12 mouse cellular contexts compared by ENCODE assay signal in the genomic region with DNA sequence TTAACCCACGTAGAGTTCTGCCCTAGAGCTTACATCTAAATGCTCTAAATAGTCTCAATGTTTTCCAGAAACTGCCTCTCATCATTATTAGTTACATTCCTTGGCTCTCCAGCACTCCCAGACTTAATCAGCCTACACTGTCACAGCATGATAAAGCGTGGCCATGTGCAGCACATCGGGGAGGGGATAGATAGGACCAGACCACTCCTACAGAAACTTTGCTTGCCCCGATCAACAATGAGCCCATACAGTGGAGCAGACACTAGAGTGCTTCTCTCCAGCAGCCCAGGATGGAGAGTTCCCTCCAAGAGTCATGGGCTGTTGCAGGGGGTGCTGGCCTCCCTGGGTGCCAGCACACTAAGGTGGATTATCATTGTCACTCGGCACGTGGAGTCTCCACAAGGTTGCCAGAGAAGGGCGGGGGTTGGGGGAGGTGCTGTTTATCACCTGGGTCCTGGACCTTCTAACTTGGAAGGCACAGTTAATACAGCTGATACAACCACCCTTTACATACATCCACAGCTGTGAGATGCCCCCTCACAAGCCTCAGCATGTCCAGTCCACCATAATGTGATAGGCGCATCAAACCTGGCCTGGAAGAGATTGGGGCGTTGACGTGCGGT.
DNase-seq lines count a peak whose midpoint lies in the region; ATAC-seq and TF ChIP-seq lines count a peak whose summit lies in the region.
"Had no signal": no experiment of that assay in that cellular context is flagged by ENCODE, and none has a peak within 500 bp of the region (broad histone marks: within the 10 kb centered on the region; RNA-seq: fewer than 3 reads in every experiment).

No protein-coding gene starts in this region.

- no peak overlapping the region for H3K9ac ChIP-seq in embryonic facial prominence, embryonic 14.5 days (ENCODE audit: low read depth, low read length)
- no peak overlapping the region for H3K9ac ChIP-seq in heart, postnatal 0 days (replicated peaks; ENCODE audit: low read depth, low read length)
- no peak overlapping the region for H3K9ac ChIP-seq in liver, embryonic 16.5 days (ENCODE audit: low read depth, low read length)
- H3K9ac ChIP-seq: embryonic facial prominence, embryonic 13.5 days had no signal

- H3K4me3 ChIP-seq in embryonic facial prominence, embryonic 14.5 days (ENCODE audit: low read depth, low read length): no peak overlapping the region
- no peak overlapping the region for H3K4me3 ChIP-seq in embryonic facial prominence, embryonic 10.5 days
- no peak overlapping the region for H3K4me3 ChIP-seq in heart, postnatal 0 days (ENCODE audit: low read depth, low read length)
- no peak overlapping the region for H3K4me3 ChIP-seq in liver, embryonic 16.5 days (ENCODE audit: low read depth, low read length)
- H3K4me3 ChIP-seq: embryonic facial prominence, embryonic 13.5 days had no signal

- TF ChIP-seq EP300 in heart, postnatal 0 days (IDR thresholded peaks at IDR 0.05; ENCODE audit: low read depth): no peak

- WGBS in embryonic facial prominence, embryonic 14.5 days: 70% methylated on average over 11 of the region's 11 CpGs
- WGBS in embryonic facial prominence, embryonic 10.5 days: 78% methylated on average over 11 of the region's 11 CpGs
- 41% methylated on average over 11 of the region's 11 CpGs for WGBS in heart, postnatal 0 days
- 44% methylated on average over 11 of the region's 11 CpGs for WGBS in liver, embryonic 16.5 days (ENCODE audit: insufficient replicate concordance)

- no peaks in the 10 kb centered on the region for H3K36me3 ChIP-seq in embryonic facial prominence, embryonic 14.5 days (ENCODE audit: control insufficient read depth, insufficient read depth, low read length)
- no peaks in the 10 kb centered on the region for H3K36me3 ChIP-seq in embryonic facial prominence, embryonic 10.5 days (replicated peaks)
- H3K36me3 ChIP-seq in heart, postnatal 0 days (replicated peaks; ENCODE audit: control insufficient read depth, insufficient read depth, low read length): no peaks in the 10 kb centered on the region
- no peaks in the 10 kb centered on the region for H3K36me3 ChIP-seq in liver, embryonic 16.5 days (ENCODE audit: control insufficient read depth, insufficient read depth)
- H3K36me3 ChIP-seq: embryonic facial prominence, embryonic 13.5 days had no signal

- no peak for DNase-seq in embryonic facial prominence, embryonic 14.5 days (ENCODE audit: low spot score)
- DNase-seq in embryonic facial prominence, embryonic 10.5 days (ENCODE audit: low spot score): no peak
- no peak for DNase-seq in heart, postnatal 0 days (ENCODE audit: low spot score)
- no peak for DNase-seq in heart, postnatal 25 days (ENCODE audit: low spot score)
- peak; percentile 46 for DNase-seq in MN1 (ENCODE audit: low spot score)
- no peak for DNase-seq in thymus, postnatal 14 days
- no peak for DNase-seq in spleen, postnatal 10 days (ENCODE audit: low spot score in 2 of 2)
- DNase-seq: right cerebral cortex, postnatal 14 days had no signal

- ATAC-seq in embryonic facial prominence, embryonic 14.5 days (ENCODE audit: low read depth): peak; percentile 50; the same call in 1 of the 2 replicates
- ATAC-seq in heart, postnatal 0 days (ENCODE audit: insufficient read depth, low read depth): 0 out of 2 replicates have a peak, but pooled peaks have one; percentile 15
- peak; percentile 83 for ATAC-seq in liver, embryonic 16.5 days (ENCODE audit: low read depth)
- ATAC-seq: forebrain, embryonic 16.5 days; inflammation-experienced regulatory T-cells, adult 6 months had no signal

- no peak overlapping the region for H3K27ac ChIP-seq in embryonic facial prominence, embryonic 14.5 days (replicated peaks; ENCODE audit: low read depth, low read length)
- no peak overlapping the region for H3K27ac ChIP-seq in embryonic facial prominence, embryonic 10.5 days (replicated peaks)
- peak overlapping the region; percentile 62 for H3K27ac ChIP-seq in heart, postnatal 0 days (ENCODE audit: low read depth)
- H3K27ac ChIP-seq in liver, embryonic 16.5 days (ENCODE audit: low read length): no peak overlapping the region
- H3K27ac ChIP-seq: embryonic facial prominence, embryonic 13.5 days had no signal

- no peaks in the 10 kb centered on the region for H3K9me3 ChIP-seq in embryonic facial prominence, embryonic 14.5 days (ENCODE audit: control insufficient read depth, low read length)
- H3K9me3 ChIP-seq in embryonic facial prominence, embryonic 10.5 days: no peaks in the 10 kb centered on the region
- no peaks in the 10 kb centered on the region for H3K9me3 ChIP-seq in heart, postnatal 0 days (replicated peaks; ENCODE audit: control insufficient read depth, low read length)
- no peaks in the 10 kb centered on the region for H3K9me3 ChIP-seq in liver, embryonic 16.5 days (replicated peaks; ENCODE audit: control insufficient read depth, low read length)
- H3K9me3 ChIP-seq: embryonic facial prominence, embryonic 13.5 days had no signal

- TF ChIP-seq CTCF in heart, postnatal 0 days (IDR thresholded peaks at IDR 0.05; ENCODE audit: low read depth): no peak

- intact Hi-C loops in heart, postnatal 25 days (cut with DNase I): loop anchor here (5.0 kb wide), 1 partner anchor 186 kb away; a partner anchor contains a TSS

- H3K4me2 ChIP-seq in embryonic facial prominence, embryonic 14.5 days (ENCODE audit: low read depth, low read length): no peak overlapping the region
- H3K4me2 ChIP-seq in heart, postnatal 0 days (ENCODE audit: low read depth, low read length): no peak overlapping the region
- H3K4me2 ChIP-seq in liver, embryonic 16.5 days (ENCODE audit: low read depth, low read length): peak overlapping the region; percentile 18; the same call in 1 of the 2 replicates
- H3K4me2 ChIP-seq: embryonic facial prominence, embryonic 13.5 days had no signal

- no peaks in the 10 kb centered on the region for H3K27me3 ChIP-seq in embryonic facial prominence, embryonic 14.5 days (replicated peaks; ENCODE audit: control insufficient read depth, insufficient read depth, low read length)
- H3K27me3 ChIP-seq in embryonic facial prominence, embryonic 10.5 days (replicated peaks; ENCODE audit: low read depth, poor library complexity, severe bottlenecking): peaks cover 59% of the 10 kb centered on the region
- H3K27me3 ChIP-seq in heart, postnatal 0 days (ENCODE audit: control insufficient read depth, insufficient read depth, low read length): no peaks in the 10 kb centered on the region
- no peaks in the 10 kb centered on the region for H3K27me3 ChIP-seq in liver, embryonic 16.5 days (ENCODE audit: control insufficient read depth, insufficient read depth, low read depth, low read length)
- H3K27me3 ChIP-seq: embryonic facial prominence, embryonic 13.5 days had no signal

- peaks cover 18% of the 10 kb centered on the region for H3K4me1 ChIP-seq in embryonic facial prominence, embryonic 14.5 days (ENCODE audit: control insufficient read depth, insufficient read depth, low read length)
- H3K4me1 ChIP-seq in embryonic facial prominence, embryonic 10.5 days: peaks cover 25% of the 10 kb centered on the region
- peaks cover 43% of the 10 kb centered on the region for H3K4me1 ChIP-seq in heart, postnatal 0 days (ENCODE audit: control insufficient read depth, insufficient read depth)
- peaks cover 17% of the 10 kb centered on the region for H3K4me1 ChIP-seq in liver, embryonic 16.5 days (ENCODE audit: control insufficient read depth, low read depth, low read length)

Comparison
In these comparisons a context has a peak if more than half of its experiments do, and no peak if none do; other contexts are left out.
1. ATAC-seq: peak in every context shown above with its lines; median percentile 83 in liver, embryonic 16.5 days; 50 in embryonic facial prominence, embryonic 14.5 days; 15 in heart, postnatal 0 days.